Mouse (Mus musculus): Measurements from ENCODE around the gene Tec. TPM values are rescaled to one million over a fixed set of nuclear protein-coding genes. Genes with fewer than 3 reads are reported as not detected.

Tec gene
- polyA plus RNA-seq, 1 experiment from 2014 or later = 5.2 TPM

GRCm38 (mm10) chr5:72752585-72752984 is 115.7 kb downstream of the Tec start, which contains the start of gene Txk:
Txk (minus strand) TSS chr5:72752777.
- no peaks in the 10 kb centered on the region for H3K36me3 ChIP-seq (ENCODE audit: control insufficient read depth, insufficient read depth)
- H3K4me2 ChIP-seq (ENCODE audit: low read depth, low read length) = no peak within 1 kb of the TSS
- H3K27ac ChIP-seq (ENCODE audit: low read length) = no peak within 1 kb of the TSS
- no peaks in the 10 kb centered on the region for H3K4me1 ChIP-seq (ENCODE audit: control insufficient read depth, low read depth, low read length)
- H3K9ac ChIP-seq (ENCODE audit: low read depth, low read length) = no peak within 1 kb of the TSS
- ATAC-seq (ENCODE audit: low read depth) = no peak
- H3K4me3 ChIP-seq (ENCODE audit: low read depth, low read length) = no peak within 1 kb of the TSS
- 56% methylated on average over 5 of the region's 5 CpGs for WGBS (ENCODE audit: insufficient replicate concordance)
- no peaks in the 10 kb centered on the region for H3K27me3 ChIP-seq (ENCODE audit: control insufficient read depth, insufficient read depth, low read depth, low read length)
- no peaks in the 10 kb centered on the region for H3K9me3 ChIP-seq (replicated peaks; ENCODE audit: control insufficient read depth, low read length)

GRCm38 (mm10) chr5:72751056-72751758 is 117.1 kb downstream of the Tec start:
- Histone ChIP-seq H3K4me1 (ENCODE audit: control insufficient read depth, low read depth, low read length) (no peaks in the 10 kb centered on the region), H3K27me3 (ENCODE audit: control insufficient read depth, insufficient read depth, low read depth, low read length) (no peaks in the 10 kb centered on the region), H3K9me3 (replicated peaks; ENCODE audit: control insufficient read depth, low read length) (no peaks in the 10 kb centered on the region), H3K9ac (ENCODE audit: low read depth, low read length) (no peak overlapping the region), H3K27ac (ENCODE audit: low read length) (no peak overlapping the region), H3K4me2 (ENCODE audit: low read depth, low read length) (no peak overlapping the region), H3K4me3 (ENCODE audit: low read depth, low read length) (no peak overlapping the region), H3K36me3 (ENCODE audit: control insufficient read depth, insufficient read depth) (no peaks in the 10 kb centered on the region)
- ATAC-seq (ENCODE audit: low read depth) = no peak
- WGBS (ENCODE audit: insufficient replicate concordance) = 67% methylated on average over 7 of the region's 7 CpGs

- no peak overlapping the region for H3K9ac ChIP-seq (ENCODE audit: low read depth, low read length)
- no peaks in the 10 kb centered on the region for H3K36me3 ChIP-seq (ENCODE audit: control insufficient read depth, insufficient read depth)
- H3K9me3 ChIP-seq (replicated peaks; ENCODE audit: control insufficient read depth, low read length) = no peaks in the 10 kb centered on the region
- H3K4me3 ChIP-seq (ENCODE audit: low read depth, low read length) = no peak overlapping the region
- H3K4me1 ChIP-seq (ENCODE audit: control insufficient read depth, low read depth, low read length) = no peaks in the 10 kb centered on the region
- no peak overlapping the region for H3K4me2 ChIP-seq (ENCODE audit: low read depth, low read length)
- WGBS (ENCODE audit: insufficient replicate concordance) = 58% methylated on average over 5 of the region's 5 CpGs
- no peak for ATAC-seq (ENCODE audit: low read depth)
- no peak overlapping the region for H3K27ac ChIP-seq (ENCODE audit: low read length)
- H3K27me3 ChIP-seq (ENCODE audit: control insufficient read depth, insufficient read depth, low read depth, low read length) = no peaks in the 10 kb centered on the region
Measured at GRCm38 (mm10) chr5:72750226-72750625, 118.1 kb downstream of the Tec start.

GRCm38 (mm10) chr5:72748659-72749265 is 119.5 kb downstream of the Tec start:
- Histone ChIP-seq H3K27ac (ENCODE audit: low read length) (no peak overlapping the region), H3K4me1 (ENCODE audit: control insufficient read depth, low read depth, low read length) (no peaks in the 10 kb centered on the region), H3K9me3 (replicated peaks; ENCODE audit: control insufficient read depth, low read length) (no peaks in the 10 kb centered on the region), H3K9ac (ENCODE audit: low read depth, low read length) (no peak overlapping the region), H3K4me2 (ENCODE audit: low read depth, low read length) (no peak overlapping the region), H3K4me3 (ENCODE audit: low read depth, low read length) (no peak overlapping the region), H3K36me3 (ENCODE audit: control insufficient read depth, insufficient read depth) (no peaks in the 10 kb centered on the region), H3K27me3 (ENCODE audit: control insufficient read depth, insufficient read depth, low read depth, low read length) (no peaks in the 10 kb centered on the region)
- ATAC-seq (ENCODE audit: low read depth) = no peak
- 52% methylated on average over 7 of the region's 7 CpGs for WGBS (ENCODE audit: insufficient replicate concordance)

GRCm38 (mm10) chr5:72747384-72747783 is 120.9 kb downstream of the Tec start:
- no peak for ATAC-seq (ENCODE audit: low read depth)
- H3K27me3 ChIP-seq (ENCODE audit: control insufficient read depth, insufficient read depth, low read depth, low read length) = no peaks in the 10 kb centered on the region
- no peaks in the 10 kb centered on the region for H3K4me1 ChIP-seq (ENCODE audit: control insufficient read depth, low read depth, low read length)
- H3K36me3 ChIP-seq (ENCODE audit: control insufficient read depth, insufficient read depth) = no peaks in the 10 kb centered on the region
- H3K9me3 ChIP-seq (replicated peaks; ENCODE audit: control insufficient read depth, low read length) = no peaks in the 10 kb centered on the region
- no peak overlapping the region for H3K9ac ChIP-seq (ENCODE audit: low read depth, low read length)
- H3K27ac ChIP-seq (ENCODE audit: low read length) = no peak overlapping the region
- H3K4me3 ChIP-seq (ENCODE audit: low read depth, low read length) = no peak overlapping the region
- no peak overlapping the region for H3K4me2 ChIP-seq (ENCODE audit: low read depth, low read length)
- WGBS (ENCODE audit: insufficient replicate concordance) = 71% methylated on average over 4 of the region's 4 CpGs

GRCm38 (mm10) chr5:72746461-72746860 is 121.8 kb downstream of the Tec start:
- Histone ChIP-seq H3K4me2 (ENCODE audit: low read depth, low read length) (no peak overlapping the region), H3K27me3 (ENCODE audit: control insufficient read depth, insufficient read depth, low read depth, low read length) (no peaks in the 10 kb centered on the region), H3K4me1 (ENCODE audit: control insufficient read depth, low read depth, low read length) (no peaks in the 10 kb centered on the region), H3K9ac (ENCODE audit: low read depth, low read length) (no peak overlapping the region), H3K27ac (ENCODE audit: low read length) (no peak overlapping the region), H3K4me3 (ENCODE audit: low read depth, low read length) (no peak overlapping the region), H3K36me3 (ENCODE audit: control insufficient read depth, insufficient read depth) (no peaks in the 10 kb centered on the region), H3K9me3 (replicated peaks; ENCODE audit: control insufficient read depth, low read length) (no peaks in the 10 kb centered on the region)
- ATAC-seq (ENCODE audit: low read depth) = no peak
- 54% methylated on average over 4 of the region's 4 CpGs for WGBS (ENCODE audit: insufficient replicate concordance)

- no peak overlapping the region for H3K9ac ChIP-seq (ENCODE audit: low read depth, low read length)
- no peak overlapping the region for H3K4me2 ChIP-seq (ENCODE audit: low read depth, low read length)
- ATAC-seq (ENCODE audit: low read depth) = no peak
- no peaks in the 10 kb centered on the region for H3K4me1 ChIP-seq (ENCODE audit: control insufficient read depth, low read depth, low read length)
- 75% methylated on average over 6 of the region's 6 CpGs for WGBS (ENCODE audit: insufficient replicate concordance)
- H3K4me3 ChIP-seq (ENCODE audit: low read depth, low read length) = no peak overlapping the region
- H3K27me3 ChIP-seq (ENCODE audit: control insufficient read depth, insufficient read depth, low read depth, low read length) = no peaks in the 10 kb centered on the region
- no peaks in the 10 kb centered on the region for H3K9me3 ChIP-seq (replicated peaks; ENCODE audit: control insufficient read depth, low read length)
- H3K27ac ChIP-seq (ENCODE audit: low read length) = no peak overlapping the region
- no peaks in the 10 kb centered on the region for H3K36me3 ChIP-seq (ENCODE audit: control insufficient read depth, insufficient read depth)
Measured at GRCm38 (mm10) chr5:72743103-72743502, 125.2 kb downstream of the Tec start.

- H3K36me3 ChIP-seq (ENCODE audit: control insufficient read depth, insufficient read depth) = no peaks in the 10 kb centered on the region
- ATAC-seq (ENCODE audit: low read depth) = no peak
- H3K9ac ChIP-seq (ENCODE audit: low read depth, low read length) = no peak overlapping the region
- no peak overlapping the region for H3K4me2 ChIP-seq (ENCODE audit: low read depth, low read length)
- H3K4me1 ChIP-seq (ENCODE audit: control insufficient read depth, low read depth, low read length) = no peaks in the 10 kb centered on the region
- no peaks in the 10 kb centered on the region for H3K27me3 ChIP-seq (ENCODE audit: control insufficient read depth, insufficient read depth, low read depth, low read length)
- no peaks in the 10 kb centered on the region for H3K9me3 ChIP-seq (replicated peaks; ENCODE audit: control insufficient read depth, low read length)
- no peak overlapping the region for H3K4me3 ChIP-seq (ENCODE audit: low read depth, low read length)
- H3K27ac ChIP-seq (ENCODE audit: low read length) = no peak overlapping the region
- 38% methylated on average over 7 of the region's 7 CpGs for WGBS (ENCODE audit: insufficient replicate concordance)
Measured at GRCm38 (mm10) chr5:72736868-72737267, 131.4 kb downstream of the Tec start.

- H3K4me1 ChIP-seq (ENCODE audit: control insufficient read depth, low read depth, low read length) = no peaks in the 10 kb centered on the region
- no peak overlapping the region for H3K4me2 ChIP-seq (ENCODE audit: low read depth, low read length)
- no peak overlapping the region for H3K9ac ChIP-seq (ENCODE audit: low read depth, low read length)
- no peaks in the 10 kb centered on the region for H3K9me3 ChIP-seq (replicated peaks; ENCODE audit: control insufficient read depth, low read length)
- WGBS (ENCODE audit: insufficient replicate concordance) = 22% methylated on average over 8 of the region's 8 CpGs
- H3K4me3 ChIP-seq (ENCODE audit: low read depth, low read length) = no peak overlapping the region
- no peaks in the 10 kb centered on the region for H3K36me3 ChIP-seq (ENCODE audit: control insufficient read depth, insufficient read depth)
- no peak overlapping the region for H3K27ac ChIP-seq (ENCODE audit: low read length)
- no peak for ATAC-seq (ENCODE audit: low read depth)
- no peaks in the 10 kb centered on the region for H3K27me3 ChIP-seq (ENCODE audit: control insufficient read depth, insufficient read depth, low read depth, low read length)
Measured at GRCm38 (mm10) chr5:72736437-72736836, 131.8 kb downstream of the Tec start.
